Mouse (Mus musculus) T-cell, adult 2 months (primary cell): Measurements from ENCODE around the gene Pla2g15.
"Not testable (repeated sequence)": the region's sequence is repeated elsewhere in the genome, so short reads cannot be mapped to it uniquely, and the experiment has no call there.

Experiments
- DNase-seq: peaks from one replicate; pipeline ENCODE4 v3.0.0; 2022; ENCODE audit warnings: low spot score

Pla2g15 gene

DNA sequence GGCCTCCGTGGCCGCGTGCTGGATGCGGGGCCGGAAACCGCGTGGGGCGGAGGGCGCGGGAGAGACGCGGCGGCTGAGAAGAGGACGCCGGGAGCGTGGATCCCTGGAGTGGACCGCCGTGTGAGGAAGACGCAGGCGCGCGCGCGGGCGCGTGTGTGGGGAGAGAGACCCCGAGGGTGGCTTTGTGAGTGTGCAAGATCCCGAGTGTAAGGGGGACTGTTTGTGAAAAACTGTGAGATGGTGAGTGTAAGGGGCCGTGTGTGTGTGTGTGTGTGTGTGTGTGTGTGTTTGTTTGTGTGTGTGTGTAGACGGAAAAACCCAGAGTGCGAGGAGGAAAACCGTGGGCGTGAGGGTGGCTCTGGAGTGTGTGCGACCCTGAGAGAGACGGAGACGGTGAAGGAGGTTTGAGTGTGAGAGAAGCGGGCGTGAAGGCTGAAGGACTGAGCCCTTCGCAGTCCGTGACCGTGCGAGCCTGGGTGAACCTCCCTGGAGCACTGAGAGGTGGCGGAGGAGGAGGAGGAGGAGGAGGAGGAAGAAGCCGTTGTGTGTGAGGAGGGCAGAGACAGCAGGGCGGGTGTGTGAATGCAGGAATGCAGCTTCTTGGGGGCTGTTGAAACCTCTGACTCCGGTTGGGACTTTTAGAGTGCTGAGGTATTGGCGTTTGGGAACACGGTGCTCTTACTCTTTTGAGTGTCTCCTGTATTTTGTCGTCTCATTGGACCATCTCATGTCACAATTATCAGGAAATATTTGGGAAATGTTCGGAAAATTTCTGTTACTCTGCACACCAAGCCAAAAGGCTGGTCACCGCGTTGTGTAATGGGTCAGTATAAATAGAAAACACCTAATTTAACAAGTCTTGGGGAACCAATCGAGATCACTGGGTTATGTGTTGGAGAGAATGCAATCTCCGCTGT is 19.1 kb downstream of the Pla2g15 start:
- no peak for DNase-seq

DNA sequence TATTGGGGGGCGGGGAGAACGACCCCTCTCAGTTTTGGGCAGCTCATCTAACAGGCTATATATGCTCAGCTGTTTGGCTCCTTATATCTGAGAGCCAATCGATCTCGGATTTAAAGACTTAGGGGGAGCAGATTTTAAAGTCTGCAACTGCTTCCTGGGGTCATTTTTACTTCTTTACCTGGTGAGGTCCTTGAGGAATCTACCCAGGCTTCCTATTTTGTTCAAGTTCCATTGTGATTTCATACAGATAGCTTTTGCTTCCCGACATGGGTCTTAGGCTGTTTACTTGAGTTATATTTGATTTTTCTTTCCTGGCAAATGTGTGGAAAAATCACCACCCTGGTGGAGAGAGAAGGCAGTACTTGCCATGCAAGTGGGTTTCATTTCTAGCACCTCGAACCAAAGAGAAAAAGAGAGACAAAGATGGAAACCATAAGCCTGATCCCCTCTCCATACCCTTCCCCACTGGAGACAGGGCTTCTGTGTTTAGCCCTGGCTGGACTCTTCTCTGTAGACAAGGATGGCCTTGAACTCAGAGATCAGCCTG is 19.8 kb downstream of the Pla2g15 start:
- DNase-seq: no peak

GRCm38 (mm10) chr8:106173566-106173965 is 23.4 kb downstream of the Pla2g15 start:
- no peak for DNase-seq

DNA sequence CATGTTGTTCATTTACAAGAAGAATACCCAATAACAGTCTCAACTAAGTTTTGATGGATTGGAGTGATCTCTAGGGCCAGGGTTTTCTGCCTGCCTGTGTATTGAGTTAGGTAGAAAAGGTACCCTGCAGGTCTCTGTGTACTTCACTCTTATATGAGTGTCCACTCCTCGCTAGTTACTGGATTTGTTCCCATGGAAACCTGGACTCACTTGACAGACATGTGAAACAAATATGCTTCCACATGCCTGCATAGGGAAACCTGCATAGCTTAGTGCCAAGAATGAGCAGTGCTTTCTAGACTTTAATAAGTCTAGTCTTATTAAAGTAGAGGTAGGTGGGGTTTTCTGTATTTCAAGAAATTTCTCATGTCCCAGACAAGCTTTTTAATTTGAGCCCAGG is 26.7 kb downstream of the Pla2g15 start:
- no peak for DNase-seq

- DNase-seq: no peak
These were observed 27.4 kb downstream of the Pla2g15 start for GRCm38 (mm10) chr8:106177594-106177993.

- no peak for DNase-seq
These were observed 28.2 kb downstream of the Pla2g15 start for GRCm38 (mm10) chr8:106178428-106178827.

DNA sequence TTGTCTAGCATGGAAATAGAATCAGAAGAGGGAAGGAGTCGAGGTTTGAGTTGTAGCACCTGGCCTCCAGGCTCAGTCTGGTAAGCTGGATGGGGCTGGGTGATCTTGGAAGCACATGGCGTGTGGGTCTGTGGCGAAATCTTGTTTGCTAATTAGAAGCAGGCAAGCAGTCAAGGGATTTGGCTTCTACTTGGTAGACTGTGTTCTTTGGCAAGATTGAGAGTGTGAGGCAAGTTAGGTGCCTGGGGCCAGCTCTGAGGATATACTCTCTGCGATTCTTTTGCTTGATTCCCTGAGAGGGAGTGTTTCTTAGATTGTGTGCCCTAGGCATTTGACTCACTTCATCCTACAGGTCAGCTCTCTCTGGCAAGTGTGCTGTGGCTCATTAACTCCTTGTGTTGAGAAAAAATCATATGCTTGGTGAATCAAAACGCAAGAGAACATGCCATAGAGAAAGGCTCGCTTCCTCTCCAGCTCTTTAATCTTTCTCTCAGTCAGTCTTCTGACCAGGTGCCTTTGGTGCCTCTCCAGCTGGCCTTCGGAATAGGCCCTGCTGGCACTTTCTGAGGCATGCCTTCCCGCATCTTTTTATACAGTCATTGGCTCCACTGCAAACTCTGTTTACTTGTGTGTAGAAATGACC is 35.5 kb downstream of the Pla2g15 start:
- no peak for DNase-seq

GRCm38 (mm10) chr8:106186394-106186793 is 36.2 kb downstream of the Pla2g15 start:
- DNase-seq: no peak

DNA sequence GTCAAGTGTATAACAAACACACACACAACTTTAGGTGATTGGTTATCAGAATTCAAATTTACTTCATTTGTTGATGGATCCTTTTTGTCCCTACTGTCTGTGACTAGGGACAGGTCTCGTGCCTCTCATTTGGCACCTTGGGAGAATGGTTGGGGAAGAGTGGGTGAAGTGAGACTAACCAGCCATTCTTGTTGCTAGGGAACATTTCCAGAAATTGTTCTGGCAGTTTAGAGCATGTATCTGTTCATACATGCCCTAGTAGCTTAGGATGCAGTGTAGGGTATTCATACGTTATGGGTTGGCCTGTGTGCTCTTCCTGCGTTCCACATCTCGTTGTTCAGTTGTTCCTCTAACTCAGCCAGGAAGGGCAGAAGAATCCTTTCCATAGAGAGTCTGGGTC is 39.0 kb downstream of the Pla2g15 start:
- no peak for DNase-seq

GRCm38 (mm10) chr8:106191639-106192038 is 41.4 kb downstream of the Pla2g15 start:
- DNase-seq: no peak

GRCm38 (mm10) chr8:106193162-106193561 is 43.0 kb downstream of the Pla2g15 start:
- DNase-seq: no peak

DNA sequence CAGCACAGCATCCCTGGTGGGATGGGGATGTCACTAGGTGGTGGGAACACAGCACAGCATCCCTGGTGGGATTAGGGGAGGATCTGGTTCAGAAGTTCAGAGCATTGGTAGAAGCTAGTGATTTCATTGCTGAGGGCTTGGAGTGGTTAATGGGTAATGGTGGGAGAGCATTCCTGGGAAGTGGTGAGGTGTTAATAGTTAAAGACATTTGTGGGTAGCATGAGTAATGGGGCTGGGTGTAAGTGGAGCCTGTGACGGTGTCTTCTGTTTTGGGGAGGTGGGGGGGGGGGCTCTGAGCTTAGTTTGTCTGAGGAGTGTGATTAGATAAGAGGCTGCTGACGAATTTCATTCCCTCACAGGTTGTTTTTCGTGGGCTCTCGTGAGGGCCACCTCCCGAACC is 43.9 kb downstream of the Pla2g15 start:
- DNase-seq: no peak

GRCm38 (mm10) chr8:106198741-106199140 is 48.5 kb downstream of the Pla2g15 start:
- DNase-seq: peak; percentile 40

- DNase-seq: not testable (repeated sequence)
These were observed 49.4 kb downstream of the Pla2g15 start for GRCm38 (mm10) chr8:106199596-106199995.

DNA sequence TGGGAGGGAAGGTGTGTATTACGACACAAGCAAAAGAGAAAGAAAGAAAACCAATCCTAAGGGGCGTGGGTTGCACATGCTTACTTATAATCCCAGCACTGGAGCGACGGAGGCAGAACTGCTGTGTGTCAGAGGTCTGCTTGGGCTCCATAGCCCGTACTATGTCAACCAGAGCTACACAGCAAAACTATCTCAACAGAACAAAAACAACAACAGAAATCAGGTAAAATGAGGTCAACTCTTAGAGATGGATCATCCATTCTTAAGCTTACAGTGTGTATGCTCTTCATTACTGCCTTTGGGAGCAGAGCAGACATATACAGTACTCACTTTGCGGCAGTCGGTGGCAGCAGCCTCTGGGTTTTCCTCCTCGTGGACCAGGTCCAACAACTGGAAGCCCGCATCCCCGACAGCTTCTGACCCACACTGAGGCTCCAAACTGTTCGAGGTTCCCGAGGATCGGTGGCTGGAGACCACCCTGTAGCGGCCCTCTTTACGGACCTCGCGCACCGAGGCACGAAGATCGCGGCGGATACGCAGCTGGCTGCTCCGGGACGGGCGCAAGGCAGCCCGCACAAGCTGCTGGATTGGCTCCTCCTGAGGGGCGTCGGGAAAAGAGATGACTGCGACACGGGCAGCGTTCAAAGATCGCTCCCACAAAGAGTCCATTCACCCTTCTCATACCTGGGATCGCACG is 60.0 kb downstream of the Pla2g15 start:
- DNase-seq: no peak

- peak; percentile 93 for DNase-seq
These were observed 60.7 kb downstream of the Pla2g15 start, which contains the start of the genes Slc7a6os and Prmt7 for GRCm38 (mm10) chr8:106210821-106211345. Gene Slc7a6os (minus strand): TSS chr8:106210935. Gene Prmt7 (plus strand): TSS chr8:106210936.

DNA sequence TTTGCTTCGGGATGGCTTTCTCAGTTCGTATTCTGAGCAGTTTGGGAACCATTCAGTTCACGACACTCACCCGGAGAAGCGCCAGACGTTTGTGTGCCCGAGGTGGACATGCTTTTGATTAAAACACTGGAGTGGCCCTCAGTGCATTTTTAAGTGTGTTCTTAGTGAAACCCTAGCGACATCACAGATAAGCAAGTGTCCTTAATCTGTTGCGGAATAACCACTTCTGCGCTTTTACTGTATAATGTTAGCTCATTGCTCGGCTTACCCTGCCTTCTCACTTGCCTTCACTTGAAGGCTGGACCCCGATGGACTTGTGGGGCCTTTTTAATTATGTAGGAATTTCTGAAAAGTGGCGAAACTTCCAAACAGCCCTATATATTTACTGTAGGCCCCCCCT is 61.2 kb downstream of the Pla2g15 start:
- no peak for DNase-seq

DNA sequence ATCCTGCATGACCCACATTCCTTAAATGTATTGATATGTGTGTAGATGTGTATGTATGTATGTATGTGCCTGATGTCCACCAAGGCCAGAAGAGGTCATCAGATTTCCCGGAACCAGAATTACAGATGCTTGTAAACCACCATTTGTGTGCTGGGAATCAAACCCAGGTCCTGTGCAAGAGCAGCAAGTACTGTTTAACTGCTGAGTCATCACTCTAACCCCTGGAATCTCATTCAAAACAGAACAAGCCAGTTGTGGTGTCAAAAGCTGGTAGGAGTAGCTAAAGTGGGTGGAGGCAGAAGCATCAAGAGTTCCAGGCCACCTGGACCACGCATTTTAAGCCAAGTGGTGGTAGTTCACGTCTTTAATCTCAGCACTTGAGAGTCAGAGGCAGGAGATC is 63.8 kb downstream of the Pla2g15 start:
- DNase-seq: no peak
